Comparison of ENCODE assay signal across 9 mouse cellular contexts in the genomic region with DNA sequence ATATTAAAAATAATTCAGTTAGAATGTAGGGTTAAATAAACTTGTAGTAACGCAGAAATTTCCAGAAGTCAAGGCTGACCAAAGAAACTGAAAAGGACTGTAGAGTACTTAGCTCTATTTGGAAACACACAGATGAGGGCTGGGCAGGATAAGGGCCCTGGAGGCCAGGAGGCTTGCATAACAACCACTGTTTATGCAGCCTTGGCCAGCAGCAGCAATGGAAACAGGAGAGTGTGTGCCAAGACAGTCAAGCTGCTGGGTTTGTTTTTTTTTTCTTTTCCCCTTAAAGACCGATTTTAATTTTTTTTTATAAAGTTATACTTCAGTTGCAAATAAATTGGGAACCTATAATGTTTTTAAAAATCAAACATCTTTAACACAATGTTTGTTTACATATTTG. TPM values are rescaled to one million over a fixed set of nuclear protein-coding genes. Genes with fewer than 3 reads are reported as not detected.
DNase-seq lines count a peak whose midpoint lies in the region; ATAC-seq and TF ChIP-seq lines count a peak whose summit lies in the region.
"Had no signal": no experiment of that assay in that cellular context is flagged by ENCODE, and none has a peak within 500 bp of the region (broad histone marks: within the 10 kb centered on the region; RNA-seq: fewer than 3 reads in every experiment).

No protein-coding gene starts in this region.

- peak; percentile 54 for DNase-seq in kidney, adult 18-20 months
- peak; percentile 82 to 94 for DNase-seq in adrenal gland, adult (ENCODE audit: inconsistent age in 2 of 2, low spot score in 1 of 2)
- DNase-seq in cerebellum, postnatal 14 days: peak; percentile 42 to 52
- peak; percentile 93 for DNase-seq in heart, postnatal 0 days (ENCODE audit: low spot score)
- peak; percentile 98 for DNase-seq in lung, postnatal 0 days (ENCODE audit: low spot score)
- DNase-seq in thymus, postnatal 36 days: no peak

- no peak overlapping the region for H3K27ac ChIP-seq in kidney, embryonic 15.5 days
- H3K27ac ChIP-seq in heart, postnatal 0 days (ENCODE audit: low read depth): peak overlapping the region; percentile 67; the same call in 1 of the 2 replicates
- H3K27ac ChIP-seq in lung, postnatal 0 days (ENCODE audit: low read length): peak overlapping the region; percentile 87; the same call in 1 of the 2 replicates

- no peak overlapping the region for H3K4me2 ChIP-seq in kidney, embryonic 15.5 days
- no peak overlapping the region for H3K4me2 ChIP-seq in heart, postnatal 0 days (ENCODE audit: low read depth, low read length)
- no peak overlapping the region for H3K4me2 ChIP-seq in lung, postnatal 0 days (replicated peaks; ENCODE audit: low read depth, low read length)

- no peaks in the 10 kb centered on the region for H3K36me3 ChIP-seq in kidney, embryonic 15.5 days
- H3K36me3 ChIP-seq in heart, postnatal 0 days (replicated peaks; ENCODE audit: control insufficient read depth, insufficient read depth, low read length): no peaks in the 10 kb centered on the region
- H3K36me3 ChIP-seq in lung, postnatal 0 days (ENCODE audit: insufficient read depth, low read length): no peaks in the 10 kb centered on the region

- 62% methylated on average over 2 of the region's 2 CpGs for WGBS in kidney, embryonic 15.5 days
- WGBS in heart, postnatal 0 days: 12% methylated on average over 2 of the region's 2 CpGs
- WGBS in lung, postnatal 0 days: 16% methylated on average over 2 of the region's 2 CpGs

- H3K4me3 ChIP-seq in kidney, embryonic 15.5 days (replicated peaks): no peak overlapping the region
- no peak overlapping the region for H3K4me3 ChIP-seq in heart, postnatal 0 days (ENCODE audit: low read depth, low read length)
- no peak overlapping the region for H3K4me3 ChIP-seq in lung, postnatal 0 days (ENCODE audit: low read depth, low read length)
- H3K4me3 ChIP-seq: megakaryocyte, embryonic 14.5 days had no signal

- no peak overlapping the region for H3K9ac ChIP-seq in kidney, embryonic 15.5 days
- H3K9ac ChIP-seq in heart, postnatal 0 days (replicated peaks; ENCODE audit: low read depth, low read length): no peak overlapping the region
- no peak overlapping the region for H3K9ac ChIP-seq in lung, postnatal 0 days (replicated peaks; ENCODE audit: low read depth)

- H3K4me1 ChIP-seq in kidney, embryonic 15.5 days: peaks cover 2% of the 10 kb centered on the region; the same call in 1 of the 2 replicates
- H3K4me1 ChIP-seq in heart, postnatal 0 days (ENCODE audit: control insufficient read depth, insufficient read depth): peaks cover 4% of the 10 kb centered on the region
- H3K4me1 ChIP-seq in lung, postnatal 0 days (ENCODE audit: insufficient read depth, low read depth, low read length): peaks cover 12% of the 10 kb centered on the region; the same call in 1 of the 2 replicates

- no peaks in the 10 kb centered on the region for H3K27me3 ChIP-seq in kidney, embryonic 15.5 days
- H3K27me3 ChIP-seq in heart, postnatal 0 days (ENCODE audit: control insufficient read depth, insufficient read depth, low read length): no peaks in the 10 kb centered on the region
- no peaks in the 10 kb centered on the region for H3K27me3 ChIP-seq in lung, postnatal 0 days (replicated peaks; ENCODE audit: insufficient read depth, low read length)
- H3K27me3 ChIP-seq: megakaryocyte, embryonic 14.5 days had no signal

- ATAC-seq in kidney, embryonic 15.5 days (replicated peaks; ENCODE audit: low FRiP score): no peak
- ATAC-seq in heart, postnatal 0 days (ENCODE audit: insufficient read depth, low read depth): peak; percentile 98
- ATAC-seq in lung, postnatal 0 days: peak; percentile 99
- ATAC-seq in CD4-positive, CD25-positive, alpha-beta regulatory T cell, adult 4 months: no peak

- no peak for TF ChIP-seq EP300 in heart, postnatal 0 days (IDR thresholded peaks at IDR 0.05; ENCODE audit: low read depth)
- TF ChIP-seq EP300 in lung, postnatal 0 days (IDR thresholded peaks at IDR 0.05): peak; percentile 94

- no peaks in the 10 kb centered on the region for H3K9me3 ChIP-seq in kidney, embryonic 15.5 days (replicated peaks)
- H3K9me3 ChIP-seq in heart, postnatal 0 days (replicated peaks; ENCODE audit: control insufficient read depth, low read length): no peaks in the 10 kb centered on the region
- H3K9me3 ChIP-seq in lung, postnatal 0 days (ENCODE audit: low read length): no peaks in the 10 kb centered on the region
- H3K9me3 ChIP-seq: megakaryocyte, embryonic 14.5 days had no signal

- no peak for TF ChIP-seq CTCF in heart, postnatal 0 days (IDR thresholded peaks at IDR 0.05; ENCODE audit: low read depth)
- TF ChIP-seq CTCF in lung, postnatal 0 days (IDR thresholded peaks at IDR 0.05): no peak

RNA-seq across cellular contexts. Expression of a gene that starts 13.1 kb away (rescaled TPM):
- polyA plus RNA-seq in kidney, embryonic 15.5 days (2015; fragmentation: Nextera tagmentation; extraction: Ambion mirVana): 0.84 and 0.92 TPM in 2 replicates
- 0.04 and 0.27 TPM in 2 replicates for total RNA-seq in heart, postnatal 0 days (2014; rRNA removed; ENCODE audit: low replicate concordance)
- polyA plus RNA-seq in heart, postnatal 0 days (2015; fragmentation: Nextera tagmentation; extraction: Ambion mirVana): 0.70 and 0.72 TPM in 2 replicates
- polyA plus RNA-seq in lung, postnatal 0 days (2015; fragmentation: Nextera tagmentation; extraction: Ambion mirVana): 0.35 and 0.49 TPM in 2 replicates
- polyA plus RNA-seq in CD4-positive, CD25-positive, alpha-beta regulatory T cell, adult 4 months (2017; shearing (Covaris generic)): 1 to 10 TPM; 5.2 to 8.4 TPM

RNA-seq across cellular contexts. Expression of a gene that starts 24.6 kb away (rescaled TPM):
- 0.93 and 1.0 TPM in 2 replicates for polyA plus RNA-seq in kidney, embryonic 15.5 days (2015; fragmentation: Nextera tagmentation; extraction: Ambion mirVana)
- total RNA-seq in heart, postnatal 0 days (2014; rRNA removed; ENCODE audit: low replicate concordance): 5.3 and 6.6 TPM in 2 replicates
- polyA plus RNA-seq in heart, postnatal 0 days (2015; fragmentation: Nextera tagmentation; extraction: Ambion mirVana): 5.7 and 6.4 TPM in 2 replicates
- 3.1 and 3.6 TPM in 2 replicates for polyA plus RNA-seq in lung, postnatal 0 days (2015; fragmentation: Nextera tagmentation; extraction: Ambion mirVana)
- polyA plus RNA-seq in CD4-positive, CD25-positive, alpha-beta regulatory T cell, adult 4 months (2017; shearing (Covaris generic)): under 1 TPM; 0.05 to 0.14 TPM

RNA-seq across cellular contexts. Expression of a gene that starts 59.0 kb away (rescaled TPM):
- 16.5 and 17.9 TPM in 2 replicates for polyA plus RNA-seq in kidney, embryonic 15.5 days (2015; fragmentation: Nextera tagmentation; extraction: Ambion mirVana)
- total RNA-seq in heart, postnatal 0 days (2014; rRNA removed; ENCODE audit: low replicate concordance): 8.0 and 22.3 TPM in 2 replicates
- polyA plus RNA-seq in heart, postnatal 0 days (2015; fragmentation: Nextera tagmentation; extraction: Ambion mirVana): 8.2 and 9.3 TPM in 2 replicates
- polyA plus RNA-seq in lung, postnatal 0 days (2015; fragmentation: Nextera tagmentation; extraction: Ambion mirVana): 12.0 and 12.6 TPM in 2 replicates
- polyA plus RNA-seq in CD4-positive, CD25-positive, alpha-beta regulatory T cell, adult 4 months (2017; shearing (Covaris generic)): 1 to 10 TPM; 3.9 to 7.1 TPM

Comparison
In these comparisons a context has a peak if more than half of its experiments do, and no peak if none do; other contexts are left out.
1. DNase-seq: peak in kidney, adult 18-20 months (single experiment), adrenal gland, adult (2 of 2), cerebellum, postnatal 14 days (2 of 2), heart, postnatal 0 days (single experiment) and lung, postnatal 0 days (single experiment); none in thymus, postnatal 36 days (0 of 2).
2. ATAC-seq: peak in heart, postnatal 0 days (single experiment) and lung, postnatal 0 days (single experiment); none in kidney, embryonic 15.5 days (single experiment) and CD4-positive, CD25-positive, alpha-beta regulatory T cell, adult 4 months (single experiment).